Mouse (Mus musculus): ENCODE measurements around the gene Cyfip2. TPM values are rescaled to one million over a fixed set of nuclear protein-coding genes. Genes with fewer than 3 reads are reported as not detected.
A peak's percentile ranks its signal among the peaks of the same experiment; 100 is the strongest.

Cyfip2 gene
- polyA plus RNA-seq, 1 experiment from 2014 or later: 83.5 TPM

- Histone ChIP-seq H3K9ac (no peak overlapping the region), H3K4me1 (peaks cover 26% of the 10 kb centered on the region)
These were observed 7.6 kb downstream of the Cyfip2 start for GRCm38 (mm10) chr11:46304864-46305710.

GRCm38 (mm10) chr11:46304093-46304492 is 8.6 kb downstream of the Cyfip2 start:
- no peak overlapping the region for H3K4me2 ChIP-seq (replicated peaks)
- H3K36me3 ChIP-seq: no peaks in the 10 kb centered on the region; the same call in 1 of the 2 replicates
- no peaks in the 10 kb centered on the region for H3K9me3 ChIP-seq
- ATAC-seq (ENCODE audit: low FRiP score, low read depth): no peak
- no peak overlapping the region for H3K4me3 ChIP-seq
- no peak overlapping the region for H3K27ac ChIP-seq
- WGBS: 77% methylated on average over 10 of the region's 10 CpGs
- H3K4me1 ChIP-seq: peaks cover 16% of the 10 kb centered on the region
- H3K27me3 ChIP-seq (replicated peaks): no peaks in the 10 kb centered on the region
- H3K9ac ChIP-seq: no peak overlapping the region

More at GRCm38 (mm10) chr11:46304864-46305710, 7.6 kb downstream of the Cyfip2 start:
- no peaks in the 10 kb centered on the region; the same call in 1 of the 2 replicates for H3K36me3 ChIP-seq
- H3K27ac ChIP-seq: no peak overlapping the region
- H3K4me3 ChIP-seq: no peak overlapping the region
- H3K27me3 ChIP-seq (replicated peaks): no peaks in the 10 kb centered on the region
- H3K4me2 ChIP-seq (replicated peaks): no peak overlapping the region
- WGBS: 84% methylated on average over 9 of the region's 9 CpGs
- no peaks in the 10 kb centered on the region for H3K9me3 ChIP-seq
- no peak for ATAC-seq (ENCODE audit: low FRiP score, low read depth)

DNA sequence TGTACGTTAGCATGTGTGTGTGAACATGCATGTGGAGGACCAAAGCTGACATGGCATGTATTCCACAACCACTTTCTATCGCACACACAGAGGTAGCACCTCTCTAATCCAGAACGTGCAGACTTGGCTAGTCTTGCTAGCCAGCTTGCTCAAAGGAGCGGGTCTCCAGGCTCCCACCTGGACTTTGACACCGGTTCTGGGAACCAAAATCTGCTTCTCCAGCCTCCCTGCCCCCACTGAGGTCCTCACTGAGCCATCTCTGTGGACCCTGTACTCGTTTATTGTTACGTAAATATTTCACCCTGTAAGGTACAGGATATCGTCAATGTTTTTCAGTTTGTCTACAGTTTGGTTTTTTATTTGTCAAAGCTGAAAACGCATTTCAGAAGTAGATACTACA is 10.2 kb downstream of the Cyfip2 start:
- no peaks in the 10 kb centered on the region for H3K27me3 ChIP-seq (replicated peaks)
- H3K4me3 ChIP-seq: no peak overlapping the region
- no peak overlapping the region for H3K4me2 ChIP-seq (replicated peaks)
- H3K36me3 ChIP-seq: no peaks in the 10 kb centered on the region
- H3K9me3 ChIP-seq: no peaks in the 10 kb centered on the region
- H3K27ac ChIP-seq: no peak overlapping the region
- ATAC-seq (ENCODE audit: low FRiP score, low read depth): no peak
- 95% methylated on average over 9 of the region's 9 CpGs for WGBS
- no peak overlapping the region for H3K9ac ChIP-seq
- peaks cover 12% of the 10 kb centered on the region for H3K4me1 ChIP-seq

DNA sequence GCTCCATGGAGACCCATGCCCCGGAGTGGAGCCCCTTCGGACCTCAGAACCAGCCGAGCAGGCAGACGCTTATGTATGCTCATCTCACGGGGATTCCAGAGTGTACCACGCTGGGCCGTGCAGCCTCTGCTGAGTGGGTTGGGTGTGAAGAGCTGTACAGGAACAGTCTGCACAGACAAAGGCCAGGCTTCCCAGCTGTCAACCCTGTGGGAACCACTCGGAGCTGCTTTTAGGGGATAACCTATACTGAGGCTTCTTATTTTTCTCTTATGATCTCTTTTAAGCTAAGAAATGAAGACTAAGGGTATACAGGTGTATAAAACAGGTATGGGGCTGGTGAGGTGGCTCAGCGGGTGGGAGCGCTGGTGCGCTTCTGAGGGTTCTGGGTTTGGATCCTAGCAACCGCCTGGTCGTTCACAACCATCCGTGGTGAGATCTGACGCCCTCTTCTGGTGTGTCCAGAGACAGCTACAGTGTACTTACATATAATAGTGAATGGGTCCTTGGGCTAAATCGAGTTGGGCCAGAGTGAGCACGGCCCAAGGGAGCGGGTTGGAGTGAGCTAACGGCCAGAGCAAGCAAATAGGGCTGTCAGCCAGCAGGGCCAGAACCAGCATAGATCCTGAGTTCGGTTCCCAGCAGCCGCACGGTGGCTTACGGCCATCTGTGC is 10.9 kb downstream of the Cyfip2 start:
- Histone ChIP-seq H3K9me3 (no peaks in the 10 kb centered on the region), H3K4me1 (peaks cover 12% of the 10 kb centered on the region), H3K36me3 (no peaks in the 10 kb centered on the region), H3K27me3 (replicated peaks) (no peaks in the 10 kb centered on the region), H3K27ac (no peak overlapping the region), H3K9ac (no peak overlapping the region), H3K4me2 (replicated peaks) (no peak overlapping the region), H3K4me3 (no peak overlapping the region)
- 88% methylated on average over 23 of the region's 23 CpGs for WGBS
- ATAC-seq (ENCODE audit: low FRiP score, low read depth): 0 out of 2 replicates have a peak, but pooled peaks have one; percentile 26

GRCm38 (mm10) chr11:46299901-46300300 is 12.8 kb downstream of the Cyfip2 start:
- H3K4me1 ChIP-seq: peaks cover under 1% of the 10 kb centered on the region; the same call in 1 of the 2 replicates
- H3K9ac ChIP-seq: no peak overlapping the region
- no peak overlapping the region for H3K4me3 ChIP-seq
- WGBS: 85% methylated on average over 6 of the region's 6 CpGs
- H3K4me2 ChIP-seq (replicated peaks): no peak overlapping the region
- H3K36me3 ChIP-seq: no peaks in the 10 kb centered on the region
- no peak overlapping the region for H3K27ac ChIP-seq
- no peaks in the 10 kb centered on the region for H3K27me3 ChIP-seq (replicated peaks)
- no peaks in the 10 kb centered on the region for H3K9me3 ChIP-seq
- no peak for ATAC-seq (ENCODE audit: low FRiP score, low read depth)

DNA sequence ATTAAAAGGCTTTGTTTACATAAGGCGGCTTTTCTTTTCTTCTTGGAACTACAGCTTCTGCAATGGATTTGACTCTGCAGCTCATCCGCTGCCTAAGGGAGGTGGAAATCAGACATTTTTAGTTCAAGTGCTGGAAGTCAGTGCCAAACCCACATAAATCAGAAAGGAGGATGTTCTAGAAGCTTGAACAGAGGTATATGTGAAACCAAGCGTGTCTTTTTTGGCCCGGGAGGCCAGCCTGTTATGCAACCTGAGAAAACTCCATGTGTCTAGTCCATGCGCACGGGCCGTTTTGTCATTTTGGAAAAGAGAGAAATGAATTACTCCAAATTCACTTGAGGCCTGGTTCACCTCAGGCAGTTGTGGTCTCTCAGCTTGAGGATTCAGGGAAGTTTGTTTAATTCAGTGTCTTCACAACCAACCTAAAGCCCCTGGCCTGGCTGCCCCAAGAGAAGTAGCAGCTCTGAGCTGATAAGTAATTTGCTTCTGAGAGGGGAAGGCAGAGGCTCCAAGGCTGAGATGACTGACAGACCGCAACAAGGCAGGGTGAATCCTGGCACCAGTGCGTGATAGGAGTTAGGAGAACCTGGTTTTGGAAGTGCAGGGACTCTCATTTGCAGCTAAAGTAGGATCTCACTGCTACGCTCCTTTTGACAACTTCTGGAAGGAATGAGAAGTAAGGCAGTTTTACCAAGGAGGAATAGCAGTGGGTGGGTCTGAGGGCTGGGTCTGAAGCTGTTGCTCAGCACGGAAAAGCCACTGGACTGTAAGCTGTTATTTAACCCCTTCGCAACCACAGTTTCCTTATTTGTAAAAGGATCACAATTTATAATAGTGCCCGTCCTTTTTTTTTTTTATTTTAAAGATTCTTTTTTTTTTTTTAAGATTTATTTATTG is 13.5 kb downstream of the Cyfip2 start:
- no peak overlapping the region for H3K4me2 ChIP-seq (replicated peaks)
- H3K27ac ChIP-seq: no peak overlapping the region
- H3K27me3 ChIP-seq (replicated peaks): no peaks in the 10 kb centered on the region
- no peak for ATAC-seq (ENCODE audit: low FRiP score, low read depth)
- no peak overlapping the region for H3K9ac ChIP-seq
- 0 out of 2 replicates have a peak, but pooled peaks cover 4% of the 10 kb centered on the region for H3K4me1 ChIP-seq
- WGBS: 77% methylated on average over 13 of the region's 13 CpGs
- no peaks in the 10 kb centered on the region for H3K9me3 ChIP-seq
- H3K36me3 ChIP-seq: no peaks in the 10 kb centered on the region
- no peak overlapping the region for H3K4me3 ChIP-seq

DNA sequence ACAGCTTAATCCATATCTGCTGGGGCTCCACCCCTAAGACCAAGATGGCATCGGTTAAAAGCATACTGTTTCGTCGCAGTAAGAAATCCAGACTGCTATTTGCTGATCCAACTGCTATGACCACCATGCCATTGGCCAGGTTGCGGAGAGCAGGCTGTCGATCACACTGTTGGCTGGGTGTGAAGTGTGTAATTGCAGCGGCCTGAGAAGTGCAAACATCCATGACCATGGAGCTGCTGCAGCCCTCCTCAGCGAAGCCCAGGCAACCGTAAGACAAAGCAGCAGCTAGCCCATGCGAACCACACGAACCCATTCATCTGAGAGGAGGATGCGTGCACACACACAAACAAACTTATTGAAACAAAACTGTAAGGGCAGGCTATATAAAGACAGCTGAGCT is 18.3 kb downstream of the Cyfip2 start:
- Histone ChIP-seq H3K9me3 (no peaks in the 10 kb centered on the region), H3K9ac (no peak overlapping the region), H3K4me2 (replicated peaks) (no peak overlapping the region), H3K4me3 (no peak overlapping the region), H3K36me3 (peaks cover 4% of the 10 kb centered on the region; the same call in 1 of the 2 replicates), H3K27me3 (replicated peaks) (no peaks in the 10 kb centered on the region), H3K4me1 (peaks cover 11% of the 10 kb centered on the region), H3K27ac (no peak overlapping the region)
- no peak for ATAC-seq (ENCODE audit: low FRiP score, low read depth)
- 77% methylated on average over 11 of the region's 11 CpGs for WGBS

DNA sequence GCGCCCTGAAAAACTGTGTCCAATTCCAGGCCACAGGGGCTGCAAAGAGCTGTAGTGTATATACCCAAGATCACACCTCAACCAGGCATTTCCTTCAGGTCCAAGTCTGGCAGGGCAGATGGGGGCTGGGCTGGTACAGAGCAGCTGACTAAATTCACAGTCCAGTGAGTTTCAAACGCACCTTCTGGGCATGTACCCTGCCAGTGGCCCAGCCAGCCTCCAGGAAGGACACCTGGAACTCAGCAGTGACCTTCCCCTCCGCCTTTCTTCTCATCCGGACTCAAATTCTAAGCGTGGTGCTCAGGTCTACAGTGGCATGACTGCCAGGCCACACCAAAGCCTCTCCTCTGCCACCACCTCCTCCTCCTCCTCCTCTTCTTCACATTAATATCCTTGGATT is 19.2 kb downstream of the Cyfip2 start:
- peaks cover 12% of the 10 kb centered on the region for H3K36me3 ChIP-seq
- H3K4me2 ChIP-seq (replicated peaks): no peak overlapping the region
- H3K4me3 ChIP-seq: no peak overlapping the region
- no peaks in the 10 kb centered on the region for H3K27me3 ChIP-seq (replicated peaks)
- no peak overlapping the region for H3K27ac ChIP-seq
- no peaks in the 10 kb centered on the region for H3K9me3 ChIP-seq
- WGBS: 92% methylated on average over 5 of the region's 5 CpGs
- peaks cover 11% of the 10 kb centered on the region for H3K4me1 ChIP-seq
- no peak overlapping the region for H3K9ac ChIP-seq
- ATAC-seq (ENCODE audit: low FRiP score, low read depth): no peak

- H3K9ac ChIP-seq: no peak overlapping the region
- H3K4me1 ChIP-seq: peaks cover 11% of the 10 kb centered on the region
- H3K9me3 ChIP-seq: no peaks in the 10 kb centered on the region
- no peak overlapping the region for H3K27ac ChIP-seq
- 44% methylated on average over 10 of the region's 10 CpGs for WGBS
- H3K36me3 ChIP-seq: peaks cover 23% of the 10 kb centered on the region
- H3K27me3 ChIP-seq (replicated peaks): no peaks in the 10 kb centered on the region
- peak; percentile 45 for ATAC-seq (ENCODE audit: low FRiP score, low read depth)
- no peak overlapping the region for H3K4me3 ChIP-seq
- no peak overlapping the region for H3K4me2 ChIP-seq (replicated peaks)
These were observed 21.7 kb downstream of the Cyfip2 start for GRCm38 (mm10) chr11:46290988-46291405.

DNA sequence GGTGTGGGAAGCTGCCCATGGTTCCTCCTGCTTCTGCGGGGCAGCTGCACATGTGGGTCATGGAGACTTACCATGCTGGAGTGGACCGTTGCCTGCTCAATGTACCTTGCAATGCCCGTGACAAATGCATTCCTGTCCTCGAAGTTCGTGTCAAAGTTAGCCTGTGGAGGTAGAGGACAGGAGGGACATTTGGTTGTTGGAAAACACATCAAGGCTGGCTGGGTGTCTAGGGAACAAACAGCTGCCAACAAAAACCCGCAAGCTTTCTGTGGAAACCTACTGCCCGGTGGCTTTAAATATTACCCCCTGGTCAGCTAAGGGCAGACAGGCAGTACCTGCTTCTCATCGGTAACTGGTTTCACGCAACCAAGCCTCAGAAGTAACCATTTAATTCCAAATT is 23.1 kb downstream of the Cyfip2 start:
- ATAC-seq (ENCODE audit: low FRiP score, low read depth): no peak
- H3K9ac ChIP-seq: no peak overlapping the region
- H3K4me3 ChIP-seq: no peak overlapping the region
- no peaks in the 10 kb centered on the region for H3K9me3 ChIP-seq
- no peak overlapping the region for H3K27ac ChIP-seq
- 78% methylated on average over 9 of the region's 9 CpGs for WGBS
- H3K36me3 ChIP-seq: peaks cover 29% of the 10 kb centered on the region
- H3K27me3 ChIP-seq (replicated peaks): no peaks in the 10 kb centered on the region
- no peak overlapping the region for H3K4me2 ChIP-seq (replicated peaks)
- peaks cover 10% of the 10 kb centered on the region for H3K4me1 ChIP-seq

DNA sequence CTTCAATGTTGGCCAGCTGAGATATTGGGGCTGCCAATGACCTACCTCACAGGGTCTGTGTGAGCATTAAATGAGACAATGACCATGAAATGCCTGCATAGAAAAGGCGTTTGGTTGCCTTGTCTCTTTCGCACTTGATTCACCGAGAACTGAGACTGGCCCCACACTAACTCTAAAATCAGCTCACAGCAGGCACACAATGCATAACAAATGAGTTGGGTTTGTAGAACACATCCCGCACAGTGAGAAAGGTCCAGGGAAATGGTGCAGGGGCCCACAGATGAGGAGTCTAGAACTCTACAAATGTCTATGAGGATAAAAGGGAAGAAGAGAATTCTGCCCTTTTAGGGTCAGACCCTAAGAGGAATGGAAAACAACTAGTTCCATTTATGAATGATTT is 23.6 kb downstream of the Cyfip2 start:
- H3K4me1 ChIP-seq: peaks cover 7% of the 10 kb centered on the region
- H3K4me3 ChIP-seq: no peak overlapping the region
- H3K9ac ChIP-seq: no peak overlapping the region
- ATAC-seq (ENCODE audit: low FRiP score, low read depth): no peak
- H3K4me2 ChIP-seq (replicated peaks): no peak overlapping the region
- H3K36me3 ChIP-seq: peaks cover 34% of the 10 kb centered on the region
- H3K9me3 ChIP-seq: no peaks in the 10 kb centered on the region
- WGBS: 35% methylated on average over 4 of the region's 4 CpGs
- no peak overlapping the region for H3K27ac ChIP-seq
- no peaks in the 10 kb centered on the region for H3K27me3 ChIP-seq (replicated peaks)

- Histone ChIP-seq H3K36me3 (peaks cover 43% of the 10 kb centered on the region), H3K4me2 (replicated peaks) (no peak overlapping the region), H3K4me1 (peaks cover 7% of the 10 kb centered on the region), H3K27me3 (replicated peaks) (no peaks in the 10 kb centered on the region), H3K9ac (no peak overlapping the region), H3K4me3 (no peak overlapping the region), H3K27ac (no peak overlapping the region), H3K9me3 (no peaks in the 10 kb centered on the region)
- WGBS: 81% methylated on average over 5 of the region's 5 CpGs
- no peak for ATAC-seq (ENCODE audit: low FRiP score, low read depth)
These were observed 24.6 kb downstream of the Cyfip2 start for GRCm38 (mm10) chr11:46288091-46288490.

Measured in neural tube, embryonic 12.5 days (tissue).